Mouse (Mus musculus): Measurements from ENCODE around the gene Pde10a.

DNA sequence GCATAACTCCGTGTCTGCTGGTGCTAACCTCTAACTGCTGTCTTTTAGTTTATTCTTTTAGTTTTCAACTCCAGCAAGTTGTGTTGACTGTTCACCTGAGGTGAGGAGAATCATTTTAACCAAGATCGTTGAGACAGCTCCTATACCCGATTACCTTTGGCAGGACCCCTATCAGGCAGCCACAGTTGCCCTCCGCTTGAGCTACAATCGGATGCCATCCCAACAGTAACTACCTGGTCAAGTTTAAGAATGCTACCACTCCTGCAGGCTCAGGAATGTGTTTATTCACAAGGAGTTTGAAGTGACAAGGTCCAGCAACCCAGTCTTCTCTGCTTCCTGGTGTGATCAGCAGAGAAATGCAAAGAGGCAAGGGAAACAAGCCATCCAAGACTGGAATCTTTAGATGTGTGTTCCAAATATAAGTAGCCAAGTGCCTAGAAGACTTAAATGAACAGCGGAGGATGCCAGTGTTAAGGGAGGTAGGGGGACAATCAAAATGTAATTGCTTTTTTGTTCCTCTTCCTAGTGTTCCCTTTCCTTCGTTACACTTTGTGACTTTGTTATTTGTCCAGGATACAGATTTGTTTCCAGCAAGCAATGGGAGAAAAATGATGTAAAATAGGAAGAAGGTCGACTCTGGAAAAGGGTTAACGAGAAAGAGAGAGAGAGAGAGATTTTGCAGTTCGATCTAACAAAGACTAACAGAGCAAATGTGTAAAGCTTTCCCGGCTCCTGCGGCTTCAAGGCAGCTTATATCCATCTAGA, 273.5 kb downstream of the Pde10a start:
- TF ChIP-seq CHD2 (IDR thresholded peaks at IDR 0.05; ENCODE audit: low read length): no peak
- no peak for TF ChIP-seq POLR2A (IDR thresholded peaks at IDR 0.05; ENCODE audit: low read depth, low read length)
- TF ChIP-seq CTCF (conservative IDR thresholded peaks at IDR 0.05 in 1 of 2, IDR thresholded peaks at IDR 0.05 in 1 of 2; ENCODE audit: low read depth in 2 of 2, low read length in 2 of 2): no peak
- TF ChIP-seq MAX (IDR thresholded peaks at IDR 0.05; ENCODE audit: low read length): no peak
- TF ChIP-seq E2F4 (IDR thresholded peaks at IDR 0.05; ENCODE audit: insufficient replicate concordance, low read depth, low read length): no peak

All from CH12.LX (cell line).